Mouse (Mus musculus) lung, embryonic 16.5 days (tissue): ENCODE results near the gene Olfr115. TPM values are rescaled to one million over a fixed set of nuclear protein-coding genes. Genes with fewer than 3 reads are reported as not detected.

ENCODE experiments used
- ATAC-seq: fragments of 200-750 bp; cut with Nextera tagmentation; 2 replicates; pipeline ENCODE4 v1.8.0; 2017; ENCODE audit warnings: low read depth, mild to moderate bottlenecking, moderate library complexity
- H3K27ac ChIP-seq: fragments of 300-500 bp; sonication (generic); 2 replicates; pipeline ENCODE4 v1.5.1; 2014; ENCODE audit warnings: mild to moderate bottlenecking, control low read depth, low read length
- H3K27me3 ChIP-seq: fragments of 300-500 bp; sonication (generic); 2 replicates; pipeline ENCODE4 v1.6.1; 2014; ENCODE audit warnings: low read depth, low read length, mixed read lengths; ENCODE audit not compliant: control insufficient read depth, insufficient read depth
- H3K36me3 ChIP-seq: fragments of 300-500 bp; sonication (generic); 2 replicates; pipeline ENCODE4 v1.6.1; 2014; ENCODE audit warnings: low read length; ENCODE audit not compliant: control insufficient read depth, insufficient read depth
- H3K4me1 ChIP-seq: fragments of 300-500 bp; sonication (generic); replicated peaks from 2 replicates; pipeline ENCODE4 v1.6.1; 2014; ENCODE audit warnings: low read length, mixed read lengths; ENCODE audit not compliant: control insufficient read depth, insufficient read depth
- H3K4me2 ChIP-seq: fragments of 300-500 bp; sonication (generic); 2 replicates; pipeline ENCODE4 v1.6.1; 2014; ENCODE audit warnings: low read depth, low read length, control low read depth
- H3K4me3 ChIP-seq: fragments of 300-500 bp; sonication (generic); 2 replicates; pipeline ENCODE4 v1.5.1; 2014; ENCODE audit warnings: mild to moderate bottlenecking, low read length, control low read depth
- H3K9ac ChIP-seq: fragments of 300-500 bp; sonication (generic); 2 replicates; pipeline ENCODE4 v1.6.1; 2014; ENCODE audit warnings: low read length, control low read depth
- H3K9me3 ChIP-seq: fragments of 300-500 bp; sonication (generic); 2 replicates; pipeline ENCODE4 v1.6.1; 2016; ENCODE audit warnings: low read length; ENCODE audit not compliant: control insufficient read depth
- whole genome bisulfite sequencing: fragments of 180-500 bp; shearing (Covaris S2); extraction: QIAGEN DNeasy Blood & Tissue Kit; methylation state at CpG from one replicate; pipeline ENCODE4 v1.1.7; 2014; 5-methylcytosine and 5-hydroxymethylcytosine counted together
- polyA plus RNA-seq: library from polyadenylated mRNA; unstranded; fragments of >200 nt; fragmentation: Nextera tagmentation; extraction: Ambion mirVana; gene quantifications from 2 replicates; pipeline ENCODE4 v1.2.1, GENCODE M21; 2015

The Olfr115 gene
- not detected in 2 replicates for polyA plus RNA-seq

GRCm38 (mm10) chr17:37627009-37627408 is at the start of gene Olfr115, which contains the start of gene Olfr116:
TSS of gene Olfr115 (minus strand) at chr17:37627109.
TSS of gene Olfr116 (minus strand) at chr17:37627199.
- Histone ChIP-seq H3K4me2 (no peak within 1 kb of the TSS), H3K9me3 (no peaks in the 10 kb centered on the region), H3K27me3 (no peaks in the 10 kb centered on the region), H3K27ac (no peak within 1 kb of the TSS), H3K9ac (no peak within 1 kb of the TSS), H3K4me1 (no peaks in the 10 kb centered on the region), H3K4me3 (no peak within 1 kb of the TSS), H3K36me3 (no peaks in the 10 kb centered on the region)
- WGBS, result 78% methylated on average over 2 of the region's 2 CpGs
- ATAC-seq, result no peak

DNA sequence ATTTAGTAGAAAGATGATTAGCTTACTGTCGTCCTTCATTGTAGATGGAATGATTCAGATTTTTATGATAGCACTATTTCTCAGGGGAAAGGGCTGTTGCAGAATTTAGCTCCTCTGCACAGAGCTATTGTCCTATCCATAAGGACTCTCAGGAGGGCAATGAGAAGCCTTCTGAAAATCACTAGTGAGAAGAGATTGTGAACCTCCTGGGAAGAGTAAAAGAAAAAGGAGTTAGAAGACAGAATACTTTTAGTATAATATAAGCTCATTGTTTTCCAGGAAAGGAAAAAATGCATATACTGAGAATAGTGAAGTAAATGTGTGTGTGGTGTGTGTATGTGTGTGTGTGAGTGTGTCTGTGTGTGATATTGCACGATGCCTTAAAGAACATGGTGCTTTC is 39.8 kb upstream of the Olfr115 start, which contains the start of gene Olfr118:
Gene Olfr118, plus strand, starts transcription at position 301 of the 400 bp plus-strand sequence.
- no peak for ATAC-seq
- Histone ChIP-seq H3K27me3 (no peaks in the 10 kb centered on the region), H3K4me2 (no peak within 1 kb of the TSS), H3K9ac (no peak within 1 kb of the TSS), H3K27ac (no peak within 1 kb of the TSS), H3K4me3 (no peak within 1 kb of the TSS), H3K36me3 (no peaks in the 10 kb centered on the region), H3K4me1 (no peaks in the 10 kb centered on the region), H3K9me3 (no peaks in the 10 kb centered on the region)
- 60% methylated on average over 2 of the region's 2 CpGs for WGBS

DNA sequence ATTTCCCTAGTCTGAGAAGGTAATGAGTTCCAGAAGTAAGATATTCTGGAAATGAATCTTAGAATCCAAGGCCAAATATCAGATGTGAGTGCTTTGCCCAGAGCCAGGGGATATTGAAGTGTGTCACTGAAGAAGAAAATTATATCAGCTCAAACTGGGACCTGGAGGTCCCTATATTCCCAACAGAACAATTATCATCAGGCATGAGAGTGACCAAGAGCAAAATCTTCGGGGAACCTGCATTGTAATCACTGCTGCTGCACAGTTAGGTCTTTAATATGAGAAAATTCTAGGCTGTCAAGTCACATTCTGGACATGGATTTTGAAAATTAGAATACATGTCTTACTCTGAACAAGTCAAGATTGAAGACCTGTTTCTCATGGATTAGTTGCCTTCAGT is 36.8 kb upstream of the Olfr115 start, which contains the start of gene Olfr117:
Gene Olfr117, minus strand, starts transcription at position 101 of the 400 bp plus-strand sequence.
- no peaks in the 10 kb centered on the region for H3K36me3 ChIP-seq
- ATAC-seq, result no peak
- H3K27me3 ChIP-seq, result no peaks in the 10 kb centered on the region
- WGBS, result 50% methylated on average over 1 of the region's 1 CpGs
- H3K4me2 ChIP-seq, result no peak within 1 kb of the TSS
- H3K4me3 ChIP-seq, result no peak within 1 kb of the TSS
- no peaks in the 10 kb centered on the region for H3K9me3 ChIP-seq
- no peaks in the 10 kb centered on the region for H3K4me1 ChIP-seq
- H3K9ac ChIP-seq, result no peak within 1 kb of the TSS
- H3K27ac ChIP-seq, result no peak within 1 kb of the TSS

- Histone ChIP-seq H3K27ac (no peak within 1 kb of the TSS), H3K9me3 (no peaks in the 10 kb centered on the region), H3K4me2 (no peak within 1 kb of the TSS), H3K9ac (no peak within 1 kb of the TSS), H3K4me1 (no peaks in the 10 kb centered on the region), H3K27me3 (no peaks in the 10 kb centered on the region), H3K36me3 (no peaks in the 10 kb centered on the region), H3K4me3 (no peak within 1 kb of the TSS)
- no peak for ATAC-seq
These were observed 34.3 kb downstream of the Olfr115 start, which contains the start of gene Olfr114 for GRCm38 (mm10) chr17:37592643-37593042. TSS of gene Olfr114 (minus strand) at chr17:37592743.

DNA sequence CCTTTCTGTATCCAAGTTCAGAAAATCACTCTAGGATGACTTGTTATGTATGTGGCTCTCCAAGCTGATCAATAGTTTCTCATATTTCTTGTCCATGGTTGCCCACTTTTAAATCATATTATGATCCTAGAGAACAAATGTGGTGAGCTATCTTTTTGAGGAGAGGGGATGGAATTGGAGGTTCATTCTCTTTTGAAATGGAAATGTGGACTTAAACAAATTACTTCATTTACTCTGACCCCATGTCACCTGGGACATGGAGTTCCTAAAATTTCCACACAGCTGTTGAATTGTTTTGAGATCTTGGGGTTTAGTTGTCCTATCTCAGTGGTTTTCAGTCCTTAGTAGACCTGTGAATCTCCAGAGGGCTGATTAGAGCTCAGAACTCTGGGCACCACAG is 49.3 kb downstream of the Olfr115 start, which contains the start of gene Olfr113:
Gene Olfr113, minus strand, starts transcription at position 101 of the 400 bp plus-strand sequence.
- Histone ChIP-seq H3K27ac (no peak within 1 kb of the TSS), H3K36me3 (no peaks in the 10 kb centered on the region), H3K4me3 (no peak within 1 kb of the TSS), H3K4me1 (no peaks in the 10 kb centered on the region), H3K9me3 (no peaks in the 10 kb centered on the region), H3K4me2 (no peak within 1 kb of the TSS), H3K27me3 (no peaks in the 10 kb centered on the region), H3K9ac (no peak within 1 kb of the TSS)
- ATAC-seq, result no peak

- Histone ChIP-seq H3K27ac (no peak within 1 kb of the TSS), H3K4me1 (no peaks in the 10 kb centered on the region), H3K27me3 (no peaks in the 10 kb centered on the region), H3K36me3 (no peaks in the 10 kb centered on the region), H3K4me3 (no peak within 1 kb of the TSS), H3K4me2 (no peak within 1 kb of the TSS), H3K9me3 (no peaks in the 10 kb centered on the region), H3K9ac (no peak within 1 kb of the TSS)
- no peak for ATAC-seq
These were observed 57.6 kb downstream of the Olfr115 start, which contains the start of gene Olfr112 for GRCm38 (mm10) chr17:37569351-37569750. TSS of gene Olfr112 (minus strand) at chr17:37569451.

Other genes with a start within 250 kb of the Olfr115 start
- not detected in 2 replicates for gene Olfr105-ps, start 248.1 kb downstream of the Olfr115 start, polyA plus RNA-seq
- not detected in 2 replicates for gene Olfr106-ps, start 236.7 kb downstream of the Olfr115 start, polyA plus RNA-seq
- not detected in 2 replicates for gene Olfr107, start 227.9 kb downstream of the Olfr115 start, polyA plus RNA-seq
- not detected in 2 replicates for gene Olfr108, start 181.6 kb downstream of the Olfr115 start, polyA plus RNA-seq
- not detected in 2 replicates for gene Olfr109, start 168.2 kb downstream of the Olfr115 start, polyA plus RNA-seq
- not detected in 2 replicates for gene H2-M2, start 143.6 kb downstream of the Olfr115 start, polyA plus RNA-seq
- gene Olfr110, start 134.6 kb downstream of the Olfr115 start, polyA plus RNA-seq, result not detected in 2 replicates
- not detected in 2 replicates for gene Olfr111, start 119.1 kb downstream of the Olfr115 start, polyA plus RNA-seq
- gene Olfr112, start 57.7 kb downstream of the Olfr115 start, polyA plus RNA-seq, result not detected in 2 replicates
- not detected in 2 replicates for gene Olfr113, start 49.4 kb downstream of the Olfr115 start, polyA plus RNA-seq
- not detected in 2 replicates for gene Olfr114, start 34.4 kb downstream of the Olfr115 start, polyA plus RNA-seq
- not detected in 2 replicates for gene Olfr116, start 90 bp upstream of the Olfr115 start, polyA plus RNA-seq
- not detected in 2 replicates for gene Olfr117, start 36.7 kb upstream of the Olfr115 start, polyA plus RNA-seq
- gene Olfr118, start 39.9 kb upstream of the Olfr115 start, polyA plus RNA-seq, result not detected in 2 replicates
- gene Olfr119, start 69.5 kb upstream of the Olfr115 start, polyA plus RNA-seq, result not detected in 2 replicates
- gene Olfr120, start 94.7 kb upstream of the Olfr115 start, polyA plus RNA-seq, result not detected in 2 replicates
- gene Olfr121, start 121.7 kb upstream of the Olfr115 start, polyA plus RNA-seq, result not detected in 2 replicates
- not detected in 2 replicates for gene Olfr122, start 141.5 kb upstream of the Olfr115 start, polyA plus RNA-seq
- gene Olfr123, start 166.4 kb upstream of the Olfr115 start, polyA plus RNA-seq, result not detected in 2 replicates
- gene Olfr124, start 172.8 kb upstream of the Olfr115 start, polyA plus RNA-seq, result not detected in 2 replicates
- not detected in 2 replicates for gene Olfr125, start 205.8 kb upstream of the Olfr115 start, polyA plus RNA-seq
- gene Olfr126, start 220.4 kb upstream of the Olfr115 start, polyA plus RNA-seq, result not detected in 2 replicates